Mouse (Mus musculus) MEL (cell line): ENCODE results near the gene Kcnj1. TPM values are rescaled to one million over a fixed set of nuclear protein-coding genes. Genes with fewer than 3 reads are reported as not detected.

Experiments used
- polyA plus RNA-seq, 2 experiments: library from polyadenylated mRNA; stranded (reverse) in 1 of 2; unstranded in 1 of 2; fragments of >175 nt in 1 of 2; fragments of >200 nt in 1 of 2; gene quantifications; 2 replicates each; pipeline versions ENCODE4 v1.2.1 to v1.2.4; 2012; ENCODE audit warnings: low replicate concordance in 2 of 2, low read depth in 1 of 2; ENCODE audit not compliant: insufficient read length in 2 of 2, insufficient read depth in 1 of 2, missing spikeins in 1 of 2
- total RNA-seq: library from RNA; depleted of rRNA; stranded (reverse); fragments of 300-350 nt; gene quantifications from 2 replicates; pipeline ENCODE4 v1.2.3, GENCODE M21; 2012; rRNA removed

Gene Kcnj1
- total and polyA plus RNA-seq, 3 experiments: not detected

Other genes with a start within 250 kb of the Kcnj1 start
- gene Kcnj5, start 28.1 kb upstream of the Kcnj1 start, total RNA-seq: not detected in 2 replicates
- gene Kcnj5, start 28.1 kb upstream of the Kcnj1 start, polyA plus RNA-seq: not detected
- gene Fli1, start 170.4 kb downstream of the Kcnj1 start, total RNA-seq: 22.1 and 24.3 TPM in 2 replicates
- gene Fli1, start 170.4 kb downstream of the Kcnj1 start, polyA plus RNA-seq: 100 to 1,000 TPM in 1 of 2 experiments, 10 to 100 TPM in 1; 13.8 to 171 TPM